Mouse (Mus musculus): ENCODE measurements at regions not wholly inside any gene's neighbourhood (a gene's known extent, or its start where the extent isn't known, plus 50 kb on each side); places are given as distances from the start of the nearest gene placed in this dataset.

GRCm38 (mm10) chr4:83986951-83987822 is 461.8 kb downstream of the Ccdc171 start:
- no peak for DNase-seq (ENCODE audit: low spot score)

GRCm38 (mm10) chr4:83987846-83988245 is 462.5 kb downstream of the Ccdc171 start:
- DNase-seq (ENCODE audit: low spot score), result no peak

GRCm38 (mm10) chr4:83988314-83988713 is 463.0 kb downstream of the Ccdc171 start:
- no peak for DNase-seq (ENCODE audit: low spot score)

- DNase-seq (ENCODE audit: low spot score), result no peak
Observed at GRCm38 (mm10) chr4:83990126-83990989, 465.0 kb downstream of the Ccdc171 start.

GRCm38 (mm10) chr4:83991195-83991594 is 465.9 kb downstream of the Ccdc171 start:
- no peak for DNase-seq (ENCODE audit: low spot score)

GRCm38 (mm10) chr4:83997079-83997478 is 471.7 kb downstream of the Ccdc171 start:
- DNase-seq (ENCODE audit: low spot score), result no peak

GRCm38 (mm10) chr4:84001645-84002044 is 476.3 kb downstream of the Ccdc171 start:
- no peak for DNase-seq (ENCODE audit: low spot score)

GRCm38 (mm10) chr4:84004055-84004778 is 478.9 kb downstream of the Ccdc171 start:
- DNase-seq (ENCODE audit: low spot score), result peak; percentile 29

- DNase-seq (ENCODE audit: low spot score), result no peak
Observed at GRCm38 (mm10) chr4:84004786-84005382, 479.5 kb downstream of the Ccdc171 start.

GRCm38 (mm10) chr4:84011941-84012340 is 486.6 kb downstream of the Ccdc171 start:
- no peak for DNase-seq (ENCODE audit: low spot score)

- DNase-seq (ENCODE audit: low spot score), result no peak
Observed at GRCm38 (mm10) chr4:84015139-84015538, 489.8 kb downstream of the Ccdc171 start.

GRCm38 (mm10) chr4:84015552-84016169 is 490.3 kb downstream of the Ccdc171 start:
- peak; percentile 70 for DNase-seq (ENCODE audit: low spot score)

- DNase-seq (ENCODE audit: low spot score), result no peak
Observed at GRCm38 (mm10) chr4:84018135-84018534, 492.8 kb downstream of the Ccdc171 start.

GRCm38 (mm10) chr4:84018774-84019173 is 493.4 kb downstream of the Ccdc171 start:
- DNase-seq (ENCODE audit: low spot score), result peak; percentile 28

GRCm38 (mm10) chr4:84019500-84020255 is 494.3 kb downstream of the Ccdc171 start:
- DNase-seq (ENCODE audit: low spot score), result no peak

GRCm38 (mm10) chr4:84020692-84021091 is 495.3 kb downstream of the Ccdc171 start:
- DNase-seq (ENCODE audit: low spot score), result no peak

GRCm38 (mm10) chr4:84022323-84022722 is 497.0 kb downstream of the Ccdc171 start:
- no peak for DNase-seq (ENCODE audit: low spot score)

- no peak for DNase-seq (ENCODE audit: low spot score)
Observed at GRCm38 (mm10) chr4:84026144-84026543, 500.8 kb downstream of the Ccdc171 start.

- DNase-seq (ENCODE audit: low spot score), result no peak
Observed at GRCm38 (mm10) chr4:84028120-84028519, 502.8 kb downstream of the Ccdc171 start.

GRCm38 (mm10) chr4:84030916-84031315 is 505.6 kb downstream of the Ccdc171 start:
- no peak for DNase-seq (ENCODE audit: low spot score)
